Mouse (Mus musculus) bone marrow macrophage, adult 2 months (primary cell): ENCODE measurements around the gene Gm11757. TPM values are rescaled to one million over a fixed set of nuclear protein-coding genes. Genes with fewer than 3 reads are reported as not detected.
"Not testable (repeated sequence)": the region's sequence is repeated elsewhere in the genome, so short reads cannot be mapped to it uniquely, and the experiment has no call there.

ENCODE experiments used
- H3K27ac ChIP-seq: 2 replicates; pipeline ENCODE4 v1.5.1; 2012; ENCODE audit warnings: low read depth, low read length; ENCODE audit not compliant: insufficient read depth
- H3K4me1 ChIP-seq: 2 replicates; pipeline ENCODE4 v1.6.1; 2012; ENCODE audit warnings: low read length; ENCODE audit not compliant: control insufficient read depth, insufficient read depth
- H3K4me3 ChIP-seq: 2 replicates; pipeline ENCODE4 v1.5.1; 2012; ENCODE audit warnings: mild to moderate bottlenecking, low read length, moderate library complexity; ENCODE audit not compliant: insufficient read depth
- polyA plus RNA-seq: library from polyadenylated mRNA; stranded (reverse); fragments of >200 nt; gene quantifications from 2 replicates; pipeline ENCODE4 v1.2.4, GENCODE M21; 2012; ENCODE audit not compliant: missing spikeins, insufficient read depth, insufficient read length

The Gm11757 gene
- polyA plus RNA-seq = not detected in 2 replicates

- H3K27ac ChIP-seq, H3K4me1 ChIP-seq, H3K4me3 ChIP-seq: not testable (repeated sequence)
Observed at GRCm38 (mm10) chr4:73891012-73891411, at the start of gene Gm11757. Gene Gm11757, minus strand, starts transcription at chr4:73891112.

GRCm38 (mm10) chr4:73920660-73921059, 29.7 kb upstream of the Gm11757 start, which contains the start of gene Gm11756:
Gene Gm11756, minus strand, starts transcription at chr4:73920760.
- H3K4me3 ChIP-seq, H3K4me1 ChIP-seq, H3K27ac ChIP-seq: not testable (repeated sequence)

- H3K4me3 ChIP-seq, H3K4me1 ChIP-seq, H3K27ac ChIP-seq: not testable (repeated sequence)
Observed at GRCm38 (mm10) chr4:73905853-73906252, 14.9 kb upstream of the Gm11757 start, which contains the start of gene Gm13871. Gene Gm13871, minus strand, starts transcription at chr4:73905953.

GRCm38 (mm10) chr4:73876166-73876565, 14.7 kb downstream of the Gm11757 start, which contains the start of gene Gm11758:
Gene Gm11758, minus strand, starts transcription at chr4:73876266.
- H3K4me1 ChIP-seq, H3K4me3 ChIP-seq, H3K27ac ChIP-seq: not testable (repeated sequence)

Other genes with a start within 250 kb of the Gm11757 start
- gene Gm11239, start 222.8 kb downstream of the Gm11757 start, polyA plus RNA-seq = not detected in 2 replicates
- not detected in 2 replicates for gene Gm428, start 207.6 kb downstream of the Gm11757 start, polyA plus RNA-seq
- not detected in 2 replicates for gene Rasef, start 100.1 kb downstream of the Gm11757 start, polyA plus RNA-seq
- not detected in 2 replicates for gene Gm11758, start 14.8 kb downstream of the Gm11757 start, polyA plus RNA-seq
- not detected in 2 replicates for gene Gm13871, start 14.8 kb upstream of the Gm11757 start, polyA plus RNA-seq
- gene Gm11756, start 29.6 kb upstream of the Gm11757 start, polyA plus RNA-seq = not detected in 2 replicates
- gene 2310002L09Rik, start 59.7 kb upstream of the Gm11757 start, polyA plus RNA-seq = not detected in 2 replicates
- gene Frmd3, start 122.3 kb upstream of the Gm11757 start, polyA plus RNA-seq = not detected in 2 replicates